9 mouse cellular contexts compared by ENCODE assay signal in the genomic region with DNA sequence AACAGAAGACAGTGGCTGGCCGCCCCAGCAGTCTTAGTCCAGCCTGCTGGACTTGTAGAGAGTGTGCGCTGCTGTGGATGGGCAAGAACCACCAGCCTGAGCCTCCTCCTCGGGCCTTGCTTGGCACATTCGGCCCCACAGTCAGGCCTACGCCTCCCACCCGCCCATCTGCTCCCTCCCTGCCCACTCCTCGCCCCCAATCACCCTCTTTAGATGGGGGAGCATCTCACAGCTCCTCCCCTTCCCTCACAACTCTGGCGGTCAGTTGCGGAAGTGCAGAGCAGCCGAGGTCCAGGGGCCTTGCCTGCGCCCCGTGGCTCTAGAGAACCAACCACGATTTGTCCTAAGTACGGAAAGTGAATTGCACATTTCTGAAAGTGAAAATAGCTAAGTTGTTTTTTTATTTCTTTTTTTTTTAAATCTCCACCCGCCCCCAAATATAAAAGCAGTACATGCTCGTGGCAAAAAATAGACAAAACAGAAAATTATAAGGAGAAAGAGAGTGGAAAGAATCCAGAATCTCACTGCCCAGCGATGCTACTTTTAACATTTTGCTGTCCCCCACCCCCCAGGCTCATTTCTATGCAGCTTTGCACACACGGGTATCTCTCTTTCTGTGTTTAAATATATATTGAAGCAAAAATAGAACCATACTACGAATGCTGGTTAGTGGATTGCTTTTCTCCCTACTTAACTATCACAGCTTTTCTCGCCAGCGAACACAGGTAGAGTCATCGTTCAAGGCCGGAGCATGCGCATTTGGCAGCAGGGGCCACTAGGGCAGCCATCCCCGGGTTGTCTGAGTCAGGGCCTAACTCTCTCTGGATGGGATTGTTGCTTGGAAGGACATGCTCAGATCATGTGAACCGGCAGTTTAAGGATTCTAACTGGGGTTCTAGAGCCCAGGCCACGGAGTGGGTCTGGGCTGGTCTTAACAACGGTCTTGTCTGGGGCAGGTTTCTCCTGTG. TPM values are rescaled to one million over a fixed set of nuclear protein-coding genes. Genes with fewer than 3 reads are reported as not detected.
DNase-seq lines count a peak whose midpoint lies in the region; ATAC-seq and TF ChIP-seq lines count a peak whose summit lies in the region.
"Had no signal": no experiment of that assay in that cellular context is flagged by ENCODE, and none has a peak within 500 bp of the region (broad histone marks: within the 10 kb centered on the region; RNA-seq: fewer than 3 reads in every experiment).

No protein-coding gene starts in this region.

- no peaks in the 10 kb centered on the region; the same call in 1 of the 2 replicates for H3K36me3 ChIP-seq in midbrain, embryonic 11.5 days (ENCODE audit: control insufficient read depth, insufficient read depth, low read length)
- no peaks in the 10 kb centered on the region for H3K36me3 ChIP-seq in midbrain, embryonic 15.5 days (replicated peaks)

- peak; percentile 48 for TF ChIP-seq CTCF in left cerebral cortex, adult 2 months (IDR thresholded peaks at IDR 0.05)

- intact Hi-C loops in gastrocnemius, postnatal 14 days (cut with DNase I; ENCODE audit: low total_unique reads), result no loop called here
- intact Hi-C loops in left cerebral cortex, adult 2 months (cut with DNase I), result loop anchor here (2.0 kb wide), 1 partner anchor 24 kb away; a partner anchor contains a TSS

- H3K4me2 ChIP-seq in midbrain, embryonic 11.5 days, result no peak overlapping the region
- no peak overlapping the region for H3K4me2 ChIP-seq in midbrain, embryonic 15.5 days

- no peaks in the 10 kb centered on the region for H3K4me1 ChIP-seq in midbrain, embryonic 11.5 days (ENCODE audit: control insufficient read depth, insufficient read depth, low read length)
- no peaks in the 10 kb centered on the region for H3K4me1 ChIP-seq in midbrain, embryonic 15.5 days

- no peak overlapping the region for H3K4me3 ChIP-seq in midbrain, embryonic 11.5 days (ENCODE audit: low read depth, low read length)
- no peak overlapping the region for H3K4me3 ChIP-seq in midbrain, embryonic 15.5 days
- H3K4me3 ChIP-seq in left cerebral cortex, adult 2 months, result no peak overlapping the region
- H3K4me3 ChIP-seq: erythroblast, embryonic 14.5 days had no signal

- H3K27me3 ChIP-seq in midbrain, embryonic 11.5 days (ENCODE audit: control insufficient read depth, insufficient read depth, low read length), result no peaks in the 10 kb centered on the region
- no peaks in the 10 kb centered on the region for H3K27me3 ChIP-seq in midbrain, embryonic 15.5 days (replicated peaks)

- no peaks in the 10 kb centered on the region; the same call in 1 of the 2 replicates for H3K9me3 ChIP-seq in midbrain, embryonic 11.5 days (ENCODE audit: control insufficient read depth, low read length)
- no peaks in the 10 kb centered on the region for H3K9me3 ChIP-seq in midbrain, embryonic 15.5 days

- ATAC-seq in midbrain, embryonic 11.5 days (ENCODE audit: low FRiP score), result peak; percentile 42; the same call in 1 of the 2 replicates
- ATAC-seq in midbrain, embryonic 15.5 days (replicated peaks), result no peak

- peak; percentile 44 for DNase-seq in gastrocnemius, postnatal 14 days
- no peak for DNase-seq in gastrocnemius, adult 18-20 months (ENCODE audit: low spot score)
- DNase-seq in midbrain, embryonic 11.5 days (ENCODE audit: low spot score, missing footprints), result peak; percentile 86
- DNase-seq in left cerebral cortex, adult 2 months (ENCODE audit: extremely low spot score in 1 of 2, low spot score in 2 of 2), result peak; percentile 28 to 48
- peak; percentile 54 for DNase-seq in right cerebral cortex, postnatal 4 days
- DNase-seq in spleen, postnatal 14 days (ENCODE audit: low spot score in 2 of 2), result no peak
- no peak for DNase-seq in cerebellum, postnatal 36 days

- H3K9ac ChIP-seq in midbrain, embryonic 11.5 days (ENCODE audit: low read length), result no peak overlapping the region
- H3K9ac ChIP-seq in midbrain, embryonic 15.5 days, result no peak overlapping the region

- 72% methylated on average over 28 of the region's 28 CpGs for WGBS in midbrain, embryonic 11.5 days
- WGBS in midbrain, embryonic 15.5 days, result 71% methylated on average over 28 of the region's 28 CpGs

- no peak overlapping the region for H3K27ac ChIP-seq in midbrain, embryonic 11.5 days (ENCODE audit: low read depth, low read length)
- H3K27ac ChIP-seq in midbrain, embryonic 15.5 days, result no peak overlapping the region
- H3K27ac ChIP-seq in left cerebral cortex, adult 2 months, result peak overlapping the region; percentile 76

RNA-seq across cellular contexts. Expression of a gene that starts 24.6 kb away (rescaled TPM):
- 10 to 100 TPM; 11.1 to 12.1 TPM for total RNA-seq in gastrocnemius, postnatal 14 days (2021)
- total RNA-seq in gastrocnemius, adult 18-20 months (2021), result 10 to 100 TPM; 17.2 to 31.9 TPM
- 3.2 and 3.4 TPM in 2 replicates for polyA plus RNA-seq in midbrain, embryonic 11.5 days (2014; fragmentation: Nextera tagmentation; extraction: Ambion mirVana)
- polyA plus RNA-seq in midbrain, embryonic 15.5 days (2015; fragmentation: Nextera tagmentation; extraction: Ambion mirVana), result 4.1 and 4.6 TPM in 2 replicates
- 10 to 100 TPM; 53.4 to 58.5 TPM for total RNA-seq in left cerebral cortex, adult 2 months (2021)

Comparison
In these comparisons a context has a peak if more than half of its experiments do, and no peak if none do; other contexts are left out.
1. DNase-seq: peak in gastrocnemius, postnatal 14 days (single experiment), midbrain, embryonic 11.5 days (single experiment), left cerebral cortex, adult 2 months (2 of 2) and right cerebral cortex, postnatal 4 days (single experiment); none in gastrocnemius, adult 18-20 months (single experiment), spleen, postnatal 14 days (0 of 2) and cerebellum, postnatal 36 days (0 of 2).